In genomic region chr17:83729029-83729428, GRCm38 (mm10) we compare ENCODE assay signal across 1 mouse cellular context.
A peak's percentile ranks its signal among the peaks of the same experiment; 100 is the strongest.
TF ChIP-seq lines count a peak whose summit lies in the region.

No protein-coding gene starts in this region.

TF ChIP-seq in CH12.LX, 34 proteins besides CTCF, POLR2A, EP300 and RAD21 (continued from another document):
- TF ChIP-seq TBP (conservative IDR thresholded peaks at IDR 0.05; ENCODE audit: low read depth, low read length) (no peak), ELF1 (IDR thresholded peaks at IDR 0.05; ENCODE audit: low read depth, low read length) (peak; percentile 90), SMC3 (IDR thresholded peaks at IDR 0.05; ENCODE audit: low read depth, low read length) (no peak), JUND (conservative IDR thresholded peaks at IDR 0.05; ENCODE audit: low read depth, low read length) (no peak)
